Mouse (Mus musculus): ENCODE data around the gene Atl1. TPM values are rescaled to one million over a fixed set of nuclear protein-coding genes. Genes with fewer than 3 reads are reported as not detected.

Atl1 gene
- polyA plus RNA-seq, 1 experiment from 2014 or later: 48.1 TPM

- Histone ChIP-seq H3K27me3 (ENCODE audit: control insufficient read depth, insufficient read depth, low read length) (no peaks in the 10 kb centered on the region), H3K4me1 (ENCODE audit: control insufficient read depth, insufficient read depth, low read length) (no peaks in the 10 kb centered on the region), H3K27ac (ENCODE audit: low read depth, low read length) (no peak overlapping the region), H3K4me2 (ENCODE audit: low read depth) (no peak overlapping the region), H3K36me3 (ENCODE audit: control insufficient read depth, insufficient read depth, low read length) (peaks cover 6% of the 10 kb centered on the region), H3K9me3 (ENCODE audit: control insufficient read depth, low read length) (no peaks in the 10 kb centered on the region), H3K9ac (ENCODE audit: low read length) (no peak overlapping the region), H3K4me3 (ENCODE audit: low read depth, low read length) (no peak overlapping the region)
- ATAC-seq (ENCODE audit: insufficient read depth, low FRiP score, low TSS enrichment) (no peak), DNase-seq (ENCODE audit: low spot score) (no peak)
- 86% methylated on average over 5 of the region's 5 CpGs for WGBS
These were observed 75.7 kb downstream of the Atl1 start for GRCm38 (mm10) chr12:69968154-69968553.

- peaks cover 2% of the 10 kb centered on the region; the same call in 1 of the 2 replicates for H3K36me3 ChIP-seq (ENCODE audit: control insufficient read depth, insufficient read depth, low read length)
- no peak overlapping the region for H3K4me3 ChIP-seq (ENCODE audit: low read depth, low read length)
- H3K9ac ChIP-seq (ENCODE audit: low read length): no peak overlapping the region
- no peaks in the 10 kb centered on the region for H3K4me1 ChIP-seq (ENCODE audit: control insufficient read depth, insufficient read depth, low read length)
- H3K9me3 ChIP-seq (ENCODE audit: control insufficient read depth, low read length): no peaks in the 10 kb centered on the region
- ATAC-seq (ENCODE audit: insufficient read depth, low FRiP score, low TSS enrichment): no peak
- no peak for DNase-seq (ENCODE audit: low spot score)
- no peak overlapping the region for H3K27ac ChIP-seq (ENCODE audit: low read depth, low read length)
- H3K4me2 ChIP-seq (ENCODE audit: low read depth): no peak overlapping the region
- no peaks in the 10 kb centered on the region for H3K27me3 ChIP-seq (ENCODE audit: control insufficient read depth, insufficient read depth, low read length)
These were observed 81.3 kb downstream of the Atl1 start for GRCm38 (mm10) chr12:69973666-69974065.

- DNase-seq (ENCODE audit: low spot score): no peak
- H3K36me3 ChIP-seq (ENCODE audit: control insufficient read depth, insufficient read depth, low read length): no peaks in the 10 kb centered on the region
These were observed 84.3 kb downstream of the Atl1 start for GRCm38 (mm10) chr12:69976688-69977087.

GRCm38 (mm10) chr12:69977376-69977998 is 85.1 kb downstream of the Atl1 start:
- no peak for DNase-seq (ENCODE audit: low spot score)
- H3K36me3 ChIP-seq (ENCODE audit: control insufficient read depth, insufficient read depth, low read length): no peaks in the 10 kb centered on the region

More at GRCm38 (mm10) chr12:69976688-69977087, 84.3 kb downstream of the Atl1 start:
- no peaks in the 10 kb centered on the region for H3K4me1 ChIP-seq (ENCODE audit: control insufficient read depth, insufficient read depth, low read length)
- no peaks in the 10 kb centered on the region for H3K27me3 ChIP-seq (ENCODE audit: control insufficient read depth, insufficient read depth, low read length)
- H3K9ac ChIP-seq (ENCODE audit: low read length): no peak overlapping the region
- no peak overlapping the region for H3K4me2 ChIP-seq (ENCODE audit: low read depth)
- ATAC-seq (ENCODE audit: insufficient read depth, low FRiP score, low TSS enrichment): no peak
- 90% methylated on average over 6 of the region's 6 CpGs for WGBS
- H3K27ac ChIP-seq (ENCODE audit: low read depth, low read length): no peak overlapping the region
- H3K9me3 ChIP-seq (ENCODE audit: control insufficient read depth, low read length): no peaks in the 10 kb centered on the region
- no peak overlapping the region for H3K4me3 ChIP-seq (ENCODE audit: low read depth, low read length)

GRCm38 (mm10) chr12:69982874-69983273 is 90.5 kb downstream of the Atl1 start:
- no peak for ATAC-seq (ENCODE audit: insufficient read depth, low FRiP score, low TSS enrichment)
- H3K27me3 ChIP-seq (ENCODE audit: control insufficient read depth, insufficient read depth, low read length): no peaks in the 10 kb centered on the region
- no peak overlapping the region for H3K4me2 ChIP-seq (ENCODE audit: low read depth)
- 67% methylated on average over 5 of the region's 5 CpGs for WGBS
- H3K9ac ChIP-seq (ENCODE audit: low read length): no peak overlapping the region
- H3K36me3 ChIP-seq (ENCODE audit: control insufficient read depth, insufficient read depth, low read length): 0 out of 2 replicates have a peak, but pooled peaks cover 3% of the 10 kb centered on the region
- H3K9me3 ChIP-seq (ENCODE audit: control insufficient read depth, low read length): no peaks in the 10 kb centered on the region
- no peak overlapping the region for H3K27ac ChIP-seq (ENCODE audit: low read depth, low read length)
- H3K4me1 ChIP-seq (ENCODE audit: control insufficient read depth, insufficient read depth, low read length): peaks cover 5% of the 10 kb centered on the region; the same call in 1 of the 2 replicates
- DNase-seq (ENCODE audit: low spot score): peak; percentile 29
- no peak overlapping the region for H3K4me3 ChIP-seq (ENCODE audit: low read depth, low read length)

More at GRCm38 (mm10) chr12:69977376-69977998, 85.1 kb downstream of the Atl1 start:
- Histone ChIP-seq H3K4me2 (ENCODE audit: low read depth) (no peak overlapping the region), H3K9ac (ENCODE audit: low read length) (no peak overlapping the region), H3K4me1 (ENCODE audit: control insufficient read depth, insufficient read depth, low read length) (no peaks in the 10 kb centered on the region), H3K27me3 (ENCODE audit: control insufficient read depth, insufficient read depth, low read length) (no peaks in the 10 kb centered on the region), H3K27ac (ENCODE audit: low read depth, low read length) (no peak overlapping the region), H3K9me3 (ENCODE audit: control insufficient read depth, low read length) (no peaks in the 10 kb centered on the region), H3K4me3 (ENCODE audit: low read depth, low read length) (no peak overlapping the region)
- WGBS: 68% methylated on average over 9 of the region's 9 CpGs
- 0 out of 2 replicates have a peak, but pooled peaks have one; percentile 13 for ATAC-seq (ENCODE audit: insufficient read depth, low FRiP score, low TSS enrichment)

GRCm38 (mm10) chr12:69985546-69985945 is 93.1 kb downstream of the Atl1 start:
- 51% methylated on average over 4 of the region's 4 CpGs for WGBS
- peak overlapping the region; percentile 74 for H3K4me3 ChIP-seq (ENCODE audit: low read depth, low read length)
- H3K27me3 ChIP-seq (ENCODE audit: control insufficient read depth, insufficient read depth, low read length): no peaks in the 10 kb centered on the region
- H3K9ac ChIP-seq (ENCODE audit: low read length): no peak overlapping the region
- DNase-seq (ENCODE audit: low spot score) (no peak), ATAC-seq (ENCODE audit: insufficient read depth, low FRiP score, low TSS enrichment) (no peak)
- 0 out of 2 replicates have a peak, but pooled peaks cover 3% of the 10 kb centered on the region for H3K36me3 ChIP-seq (ENCODE audit: control insufficient read depth, insufficient read depth, low read length)
- peak overlapping the region; percentile 63 for H3K4me2 ChIP-seq (ENCODE audit: low read depth)
- peaks cover 5% of the 10 kb centered on the region; the same call in 1 of the 2 replicates for H3K4me1 ChIP-seq (ENCODE audit: control insufficient read depth, insufficient read depth, low read length)
- H3K9me3 ChIP-seq (ENCODE audit: control insufficient read depth, low read length): no peaks in the 10 kb centered on the region
- H3K27ac ChIP-seq (ENCODE audit: low read depth, low read length): no peak overlapping the region

- Histone ChIP-seq H3K4me1 (ENCODE audit: control insufficient read depth, insufficient read depth, low read length) (peaks cover 5% of the 10 kb centered on the region; the same call in 1 of the 2 replicates), H3K27ac (ENCODE audit: low read depth, low read length) (peak overlapping the region; percentile 75), H3K4me3 (ENCODE audit: low read depth, low read length) (peak overlapping the region; percentile 74), H3K36me3 (ENCODE audit: control insufficient read depth, insufficient read depth, low read length) (0 out of 2 replicates have a peak, but pooled peaks cover 3% of the 10 kb centered on the region), H3K9me3 (ENCODE audit: control insufficient read depth, low read length) (no peaks in the 10 kb centered on the region), H3K9ac (ENCODE audit: low read length) (peak overlapping the region; percentile 86), H3K4me2 (ENCODE audit: low read depth) (peak overlapping the region; percentile 63), H3K27me3 (ENCODE audit: control insufficient read depth, insufficient read depth, low read length) (no peaks in the 10 kb centered on the region)
- under 1% methylated on average over 34 of the region's 36 CpGs for WGBS
- ATAC-seq (ENCODE audit: insufficient read depth, low FRiP score, low TSS enrichment) (peak; percentile 64), DNase-seq (ENCODE audit: low spot score) (peak; percentile 71)
These were observed 93.9 kb downstream of the Atl1 start for GRCm38 (mm10) chr12:69986241-69986762.

- H3K4me3 ChIP-seq (ENCODE audit: low read depth, low read length): peak within 1 kb of the TSS; percentile 74
- H3K27me3 ChIP-seq (ENCODE audit: control insufficient read depth, insufficient read depth, low read length): no peaks in the 10 kb centered on the region
- ATAC-seq (ENCODE audit: insufficient read depth, low FRiP score, low TSS enrichment) (peak; percentile 91), DNase-seq (ENCODE audit: low spot score) (peak; percentile 93)
- H3K27ac ChIP-seq (ENCODE audit: low read depth, low read length): peak within 1 kb of the TSS; percentile 75
- peaks cover 5% of the 10 kb centered on the region; the same call in 1 of the 2 replicates for H3K4me1 ChIP-seq (ENCODE audit: control insufficient read depth, insufficient read depth, low read length)
- peak within 1 kb of the TSS; percentile 63 for H3K4me2 ChIP-seq (ENCODE audit: low read depth)
- no peaks in the 10 kb centered on the region for H3K9me3 ChIP-seq (ENCODE audit: control insufficient read depth, low read length)
- WGBS: 0% methylated on average over 58 of the region's 102 CpGs
- H3K9ac ChIP-seq (ENCODE audit: low read length): peak within 1 kb of the TSS; percentile 86
- H3K36me3 ChIP-seq (ENCODE audit: control insufficient read depth, insufficient read depth, low read length): 0 out of 2 replicates have a peak, but pooled peaks cover 3% of the 10 kb centered on the region
These were observed 94.5 kb downstream of the Atl1 start, which contains the start of gene Sav1 for GRCm38 (mm10) chr12:69986786-69987497. Gene Sav1, minus strand, starts transcription at chr12:69987002.

Data from neural tube, embryonic 11.5 days (tissue).